Mouse (Mus musculus) lung, postnatal 36 days (tissue): ENCODE data around the gene Nxn.

ENCODE experiments used
- DNase-seq: peaks from one replicate; pipeline ENCODE4 v3.0.0; 2022; ENCODE audit warnings: mixed read lengths

Nxn gene

GRCm38 (mm10) chr11:76398798-76399586 lies at the start of gene Nxn:
Gene Nxn (minus strand): TSS chr11:76399140.
- peak; percentile 95 for DNase-seq

DNA sequence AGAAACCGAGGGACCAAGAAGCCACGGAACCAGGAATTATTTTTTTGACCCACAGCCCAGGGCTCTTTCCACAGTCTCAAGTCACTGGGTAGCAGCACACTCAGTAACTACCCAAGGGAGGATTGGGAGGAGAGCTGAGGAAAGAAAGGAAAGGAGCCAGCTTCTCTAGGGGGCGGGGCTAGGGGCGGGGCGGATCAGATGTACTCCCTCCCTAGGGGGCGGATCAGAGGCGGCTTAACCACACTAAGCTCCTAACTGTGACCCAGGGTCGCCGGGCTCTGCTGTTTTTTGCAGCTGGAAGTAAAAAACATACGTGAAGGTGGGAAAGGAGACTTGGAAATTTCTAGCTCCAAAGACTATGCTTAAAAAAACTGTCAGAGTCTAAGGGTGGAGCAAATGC lies 47.3 kb upstream of the Nxn start:
- DNase-seq = no peak

- DNase-seq = no peak
Observed at GRCm38 (mm10) chr11:76445459-76445858, 46.5 kb upstream of the Nxn start.

DNA sequence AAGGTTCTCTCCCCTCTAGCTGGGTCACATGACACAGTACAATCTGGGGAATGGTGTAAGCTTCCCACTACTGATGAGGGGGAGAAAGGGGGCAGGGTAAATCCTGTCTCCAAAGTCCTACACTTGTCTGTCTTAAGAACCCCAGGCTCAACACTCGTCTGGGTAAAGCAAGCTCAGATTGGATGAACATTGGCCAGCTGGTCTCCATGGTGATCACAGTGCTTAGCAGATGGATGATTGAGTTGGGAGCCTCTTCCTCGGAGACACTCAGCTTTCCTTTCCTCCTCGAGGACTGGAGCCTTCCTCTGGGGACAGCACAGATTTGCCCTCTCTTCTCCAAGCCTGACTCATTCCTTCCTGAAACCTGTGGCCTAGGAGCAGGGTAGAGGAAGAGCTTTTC lies 40.7 kb upstream of the Nxn start:
- no peak for DNase-seq

- peak; percentile 71 for DNase-seq
Observed at GRCm38 (mm10) chr11:76436864-76437437, 38.0 kb upstream of the Nxn start.

DNA sequence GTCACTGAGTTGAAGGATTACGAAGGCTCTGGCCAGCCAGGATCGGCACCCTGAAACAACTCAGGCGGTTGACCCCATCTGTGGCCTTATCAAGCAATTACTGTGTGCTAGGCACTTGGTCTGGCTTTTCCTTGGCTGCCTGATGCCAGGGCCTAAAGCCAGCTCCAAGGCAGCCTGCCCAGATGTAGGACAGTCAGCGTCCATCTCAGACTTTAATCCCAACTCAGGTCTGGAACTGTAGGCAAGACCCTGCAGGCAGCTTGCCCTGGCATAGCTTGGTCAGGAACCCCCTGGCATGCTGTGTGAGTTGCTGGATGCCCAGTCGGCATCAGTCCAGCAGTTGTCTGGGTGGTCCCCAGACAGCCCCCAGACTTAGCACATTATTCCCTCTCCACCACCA lies 37.1 kb upstream of the Nxn start:
- DNase-seq = no peak

DNA sequence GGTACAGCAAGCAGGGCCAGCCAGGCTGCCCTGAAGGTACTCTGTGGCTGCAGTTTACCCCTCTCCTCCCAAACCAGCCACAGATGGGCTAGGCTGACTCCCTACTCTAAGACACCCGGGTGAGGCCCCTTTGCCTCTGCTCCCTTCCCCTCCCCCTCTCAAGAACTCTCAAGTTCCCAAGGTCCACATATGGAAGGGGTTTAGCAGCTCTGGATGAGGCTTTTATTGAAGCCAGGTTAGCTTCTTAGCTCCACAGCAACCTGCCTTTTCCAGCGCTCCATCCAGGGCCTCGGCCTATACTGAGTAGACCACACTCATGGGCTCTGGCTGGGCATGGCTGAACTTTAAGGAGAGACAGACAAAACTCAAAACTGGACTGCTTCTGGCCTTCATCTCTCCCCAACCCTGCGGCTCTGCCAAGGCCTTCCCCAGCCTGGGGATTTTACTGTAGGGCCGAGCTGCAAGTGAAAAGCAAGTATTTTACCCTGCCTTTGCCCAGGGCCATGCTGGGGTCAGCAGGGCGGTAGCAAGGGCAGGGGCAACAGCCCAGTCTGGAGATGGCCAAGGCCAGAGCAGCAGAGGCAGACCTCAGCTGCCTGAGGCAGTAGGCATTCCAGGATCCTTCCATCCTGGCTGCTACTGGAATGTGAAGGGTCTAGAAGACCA lies 31.2 kb upstream of the Nxn start:
- no peak for DNase-seq

DNA sequence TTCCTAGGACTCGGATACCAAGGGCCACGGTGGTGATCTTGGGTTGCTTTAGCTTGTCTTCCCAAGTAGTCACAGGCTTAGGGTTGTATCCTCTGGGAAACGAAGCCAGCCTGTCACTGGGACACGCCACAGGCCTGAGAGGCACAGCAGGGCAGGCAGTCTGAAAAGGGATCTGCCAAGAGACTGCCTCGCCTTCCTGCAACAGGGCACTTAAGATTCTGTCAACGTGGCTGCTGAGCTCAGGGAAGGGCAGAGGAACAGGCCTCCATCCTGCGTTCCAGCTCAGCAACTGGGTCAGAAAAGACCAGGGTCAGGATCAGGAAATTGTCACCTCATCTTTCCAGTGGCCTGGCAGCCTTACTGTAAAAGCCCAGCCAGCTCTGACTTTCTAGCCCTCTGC lies 30.6 kb upstream of the Nxn start:
- DNase-seq = no peak

DNA sequence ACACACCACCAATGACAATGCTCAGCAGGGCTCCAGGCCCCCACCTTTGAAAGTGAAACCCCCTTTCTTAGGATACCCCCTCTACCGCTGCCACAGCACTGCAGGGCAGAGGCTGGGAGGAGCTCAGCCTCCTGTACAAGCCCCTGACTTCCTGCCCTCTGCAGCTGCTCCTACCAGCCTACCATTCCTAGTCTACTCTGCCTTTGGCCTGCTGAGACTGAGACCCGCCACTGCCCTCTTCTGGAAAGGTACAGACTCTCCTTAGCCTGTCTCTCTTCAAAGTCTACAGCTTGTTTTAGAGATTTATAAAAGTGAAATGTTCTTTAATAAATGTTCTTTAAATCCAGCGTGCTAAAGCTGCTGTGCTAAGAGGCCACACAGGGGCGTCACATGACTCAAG lies 30.1 kb upstream of the Nxn start:
- no peak for DNase-seq

DNA sequence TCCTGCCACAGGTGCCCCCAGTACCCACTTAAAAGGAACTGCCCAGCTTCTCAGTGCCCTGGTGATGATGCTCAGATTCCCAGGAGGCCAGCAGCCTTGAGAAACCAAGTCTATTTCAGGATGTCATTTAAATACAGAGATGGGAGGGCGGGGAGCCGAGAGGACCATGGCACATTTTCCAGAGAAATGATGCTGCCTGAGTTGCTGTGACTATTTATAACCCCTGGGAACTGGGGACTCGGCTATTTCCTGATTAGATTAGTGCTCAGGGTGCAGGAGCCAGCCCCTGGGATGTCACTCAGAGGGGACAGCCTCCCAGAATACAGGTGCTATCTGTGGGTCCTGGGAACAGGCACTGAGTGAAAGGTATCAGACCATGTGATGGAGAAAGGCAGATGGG lies 28.8 kb upstream of the Nxn start:
- no peak for DNase-seq

GRCm38 (mm10) chr11:76425749-76426148 lies 26.8 kb upstream of the Nxn start:
- no peak for DNase-seq

DNA sequence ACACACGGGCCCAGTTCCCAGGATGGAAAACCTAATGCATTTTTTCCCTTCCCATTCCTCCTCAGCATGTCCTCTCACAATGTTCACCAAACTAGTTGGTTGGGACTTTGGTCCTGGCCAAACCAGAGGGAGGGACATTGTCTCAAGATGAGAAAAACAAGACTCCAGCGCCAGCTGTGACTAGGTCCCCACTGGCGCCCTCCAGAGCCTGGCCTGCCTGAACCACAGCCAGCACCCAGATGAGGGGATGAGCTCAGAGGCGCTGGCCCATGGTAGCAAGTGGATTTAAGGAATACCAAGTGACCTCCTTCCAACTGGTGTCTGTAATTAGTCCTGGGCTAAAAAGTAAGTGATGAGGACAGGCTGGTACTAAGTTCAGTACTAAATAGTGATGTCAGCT lies 22.0 kb upstream of the Nxn start:
- DNase-seq = no peak

- peak; percentile 61 for DNase-seq
Observed at GRCm38 (mm10) chr11:76419179-76419578, 20.2 kb upstream of the Nxn start.

DNA sequence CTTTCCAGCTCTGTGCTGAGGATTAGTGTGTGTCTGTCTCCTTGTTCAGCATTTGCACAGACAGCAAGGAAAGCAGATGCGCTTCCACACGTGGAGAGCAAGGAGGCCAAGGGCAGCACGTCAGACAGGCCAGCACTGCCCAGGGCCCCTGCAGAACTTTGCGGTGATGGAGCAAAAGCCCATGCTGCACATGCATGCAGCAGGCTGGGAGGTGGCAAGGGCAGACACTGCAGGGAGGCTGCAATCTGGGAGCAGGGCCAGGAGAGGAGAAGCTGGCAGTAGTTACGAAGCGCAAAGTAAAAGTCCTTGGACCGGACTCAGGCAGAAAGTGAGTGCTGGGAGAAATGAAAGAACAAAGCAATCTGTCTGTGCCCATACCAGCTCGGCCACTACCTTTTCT lies 19.5 kb upstream of the Nxn start:
- no peak for DNase-seq

DNA sequence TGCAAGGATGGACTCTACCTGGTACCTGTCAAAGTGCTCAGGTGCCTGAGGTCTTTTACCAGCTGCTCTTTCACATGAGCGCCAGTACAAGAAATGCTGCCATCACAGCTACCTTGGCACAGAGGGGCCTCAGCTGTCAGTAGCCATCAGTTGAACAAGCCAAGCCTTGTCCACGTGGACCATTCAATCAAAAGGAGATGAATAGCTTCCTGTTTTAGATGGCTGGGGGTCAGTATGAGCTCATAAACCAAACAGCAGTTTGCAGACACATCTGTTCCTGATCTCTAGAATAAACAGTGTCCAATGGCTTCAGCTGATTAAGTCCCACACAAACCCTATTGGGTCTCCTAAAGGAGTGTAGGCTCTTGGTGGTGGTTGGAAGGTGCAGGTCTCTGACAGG lies 17.0 kb upstream of the Nxn start:
- no peak for DNase-seq

- peak; percentile 62 for DNase-seq
Observed at GRCm38 (mm10) chr11:76415001-76415400, 16.1 kb upstream of the Nxn start.

GRCm38 (mm10) chr11:76413202-76413601 lies 14.3 kb upstream of the Nxn start:
- no peak for DNase-seq

GRCm38 (mm10) chr11:76410826-76411225 lies 11.9 kb upstream of the Nxn start:
- peak; percentile 69 for DNase-seq

DNA sequence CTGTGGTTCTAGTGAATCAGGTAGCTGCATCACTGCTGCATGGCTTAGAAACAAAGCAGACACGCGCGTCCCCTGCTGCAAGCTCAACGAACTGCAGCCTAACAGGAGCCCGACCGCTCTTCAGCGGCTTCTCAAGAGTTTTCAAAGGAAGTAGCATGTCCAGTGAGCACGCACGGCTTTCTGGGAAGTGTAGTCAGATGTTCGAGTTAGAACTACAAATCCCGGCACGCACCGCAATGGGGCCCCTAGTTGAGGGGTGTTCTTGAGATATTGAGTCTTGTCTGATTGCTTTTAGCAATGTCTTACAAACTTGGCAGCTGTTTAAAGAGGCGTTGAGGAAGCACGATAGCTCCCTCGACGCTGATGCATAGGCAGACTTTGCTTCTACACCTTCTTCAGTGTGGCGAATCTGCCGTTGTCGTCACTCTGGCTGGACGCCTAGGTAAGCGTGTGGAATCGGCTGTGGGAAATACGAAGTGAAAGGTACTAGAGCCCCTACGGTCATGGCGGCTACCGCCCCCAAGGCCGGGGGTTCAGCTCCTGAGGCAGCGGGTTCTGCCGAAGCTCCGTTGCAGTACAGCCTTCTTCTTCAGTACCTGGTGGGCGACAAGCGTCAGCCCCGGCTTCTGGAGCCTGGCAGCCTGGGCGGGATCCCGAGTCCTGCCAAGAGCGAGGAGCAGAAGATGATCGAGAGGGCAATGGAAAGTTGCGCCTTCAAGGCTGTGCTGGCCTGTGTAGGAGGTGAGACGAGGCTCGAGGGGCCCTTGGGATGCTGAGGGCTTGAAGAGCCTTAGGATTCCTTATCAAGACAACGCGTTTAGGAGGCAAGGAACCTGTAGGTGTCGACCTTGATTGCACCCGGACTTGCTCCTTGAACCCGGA lies 8.0 kb upstream of the Nxn start, which contains the start of gene Timm22:
Gene Timm22 (plus strand): TSS at position 251 of the 882 bp plus-strand sequence.
- DNase-seq = peak; percentile 99

DNA sequence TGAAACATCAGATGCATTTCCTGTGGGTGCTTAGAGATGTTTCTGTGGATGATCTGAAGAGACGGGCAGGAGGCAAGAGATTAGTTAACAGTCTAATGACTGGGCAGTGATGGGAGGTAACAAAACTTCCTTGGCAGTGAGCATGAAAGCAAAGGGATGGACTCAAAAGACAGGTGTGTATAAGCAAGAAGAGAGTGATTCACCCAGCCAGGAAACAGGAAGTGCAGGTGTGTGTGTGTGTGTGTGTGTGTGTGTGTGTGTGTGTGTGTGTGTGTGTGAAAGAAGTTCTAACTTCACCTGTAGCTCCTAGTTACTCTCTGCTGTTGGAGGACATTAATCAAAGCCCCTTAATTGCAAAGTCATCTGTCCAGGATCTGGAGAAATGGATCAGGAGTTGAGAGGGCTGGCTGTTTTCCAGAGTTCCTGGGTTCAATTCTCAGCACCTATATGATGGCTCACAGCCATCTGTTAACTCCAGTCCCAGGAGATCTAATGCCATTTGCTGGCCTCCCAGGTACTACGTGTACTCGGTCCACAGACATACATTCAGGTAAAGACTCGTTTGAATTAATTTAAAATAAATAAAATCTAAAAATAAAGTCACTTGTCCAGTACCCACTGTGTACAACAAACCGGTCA lies 6.8 kb upstream of the Nxn start:
- DNase-seq = no peak

DNA sequence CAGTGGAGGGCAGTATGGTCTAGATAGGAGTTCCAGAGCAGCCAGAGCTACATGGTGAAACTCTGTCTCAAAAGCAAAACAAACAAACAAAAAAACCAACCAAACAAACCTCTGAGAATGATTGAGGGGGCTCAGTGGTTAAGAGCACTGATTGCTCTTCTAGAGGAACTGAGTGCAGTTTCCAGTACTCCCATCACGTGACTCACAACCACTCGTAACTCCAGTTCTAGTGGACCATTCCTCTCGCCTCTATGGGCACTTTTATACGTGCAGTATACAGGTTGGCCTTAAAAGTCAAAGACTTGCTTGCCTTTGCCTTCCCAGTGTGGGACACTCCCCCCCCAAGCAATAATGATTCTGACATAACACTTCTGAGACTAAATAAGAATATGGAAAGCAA lies 6.2 kb upstream of the Nxn start:
- DNase-seq = no peak

DNA sequence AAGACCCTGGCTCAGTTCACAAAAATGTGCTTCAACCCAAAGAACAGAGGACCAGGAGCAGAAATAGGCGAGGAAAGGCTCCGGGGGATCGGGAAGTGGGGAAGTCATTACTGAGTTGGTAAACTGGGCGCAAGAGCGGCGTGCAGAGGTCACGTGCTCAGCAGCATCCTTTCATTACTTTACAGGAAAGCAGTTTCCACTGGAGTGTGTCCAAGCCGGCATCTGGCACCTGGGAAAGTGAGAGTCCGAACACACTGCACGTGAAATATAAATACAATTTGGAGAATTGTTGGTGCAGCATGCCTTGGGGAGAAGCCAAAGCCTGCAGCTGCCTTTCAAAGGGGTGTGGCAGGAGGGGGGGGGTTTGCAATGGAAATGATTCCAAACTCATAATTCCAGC lies 2.5 kb upstream of the Nxn start:
- no peak for DNase-seq
